Mouse (Mus musculus) liver, embryonic 14.5 days (tissue): ENCODE results near the gene Rasip1.

ENCODE experiments used
- CTCF ChIP-seq: IDR thresholded peaks from 2 replicates; pipeline ENCODE4 v1.5.1; 2016; ENCODE audit warnings: antibody characterized with exemption, low read depth, control low read depth
- EP300 ChIP-seq: IDR thresholded peaks from 2 replicates; pipeline ENCODE4 v1.6.1; 2016; ENCODE audit warnings: antibody characterized with exemption, low read depth

- TF ChIP-seq EP300: no peak
- no peak for TF ChIP-seq CTCF
Measured at GRCm38 (mm10) chr7:45678513-45678912, 51.2 kb downstream of the Rasip1 start.
